Mouse (Mus musculus) MEL (cell line): ENCODE data around the gene Mars2. TPM values are rescaled to one million over a fixed set of nuclear protein-coding genes. Genes with fewer than 3 reads are reported as not detected.

Experiments
- DNase-seq: peaks from one replicate; pipeline ENCODE4 v3.0.0; 2011; ENCODE audit warnings: low read depth, low spot score
- H3K27ac ChIP-seq: 2 replicates; pipeline ENCODE4 v1.5.1; 2012; ENCODE audit warnings: low read depth, mild to moderate bottlenecking, control low read depth, low read length, moderate library complexity; ENCODE audit not compliant: control insufficient read depth
- H3K27me3 ChIP-seq, 2 experiments: fragments of 150-350 bp in 1 of 2; sonication (generic) in 1 of 2; 2 replicates each; pipeline ENCODE4 v1.6.1; 2012; ENCODE audit warnings: low read length in 2 of 2, mild to moderate bottlenecking in 2 of 2, improper control_type of control experiment in 1 of 2, moderate library complexity in 1 of 2; ENCODE audit not compliant: insufficient read depth in 2 of 2, control insufficient read depth in 1 of 2
- H3K36me3 ChIP-seq, 2 experiments: 2 replicates each; pipeline ENCODE4 v1.6.1; 2012 to 2014; ENCODE audit warnings: low read length in 2 of 2, improper control_type of control experiment in 1 of 2, inconsistent platforms in 1 of 2, mild to moderate bottlenecking in 1 of 2; ENCODE audit not compliant: insufficient read depth in 2 of 2, control insufficient read depth in 1 of 2
- H3K4me1 ChIP-seq, 2 experiments: fragments of 150-350 bp in 1 of 2; sonication (generic) in 1 of 2; 2 replicates each; pipeline ENCODE4 v1.6.1; 2012; ENCODE audit warnings: low read length in 2 of 2, improper control_type of control experiment in 1 of 2, mild to moderate bottlenecking in 1 of 2; ENCODE audit not compliant: insufficient read depth in 2 of 2, control insufficient read depth in 1 of 2
- H3K4me3 ChIP-seq, 2 experiments: fragments of 150-350 bp in 1 of 2; sonication (generic) in 1 of 2; 2 replicates each; pipeline ENCODE4 v1.5.1; 2012; ENCODE audit warnings: low read depth in 2 of 2, low read length in 2 of 2, mild to moderate bottlenecking in 2 of 2, moderate library complexity in 2 of 2, control low read depth in 1 of 2, improper control_type of control experiment in 1 of 2; ENCODE audit not compliant: control insufficient read depth in 1 of 2, insufficient read depth in 1 of 2
- H3K79me2 ChIP-seq: 2 replicates; pipeline ENCODE4 v1.6.1; 2012; ENCODE audit warnings: mild to moderate bottlenecking, low read length, moderate library complexity; ENCODE audit not compliant: control insufficient read depth, poor library complexity, insufficient read depth
- H3K9ac ChIP-seq: 2 replicates; pipeline ENCODE4 v1.6.1; 2012; ENCODE audit warnings: low read depth, mild to moderate bottlenecking, control low read depth, low read length, moderate library complexity; ENCODE audit not compliant: control insufficient read depth, poor library complexity, severe bottlenecking
- H3K9me3 ChIP-seq: fragments of 150-350 bp; sonication (generic); replicated peaks from 2 replicates; pipeline ENCODE4 v1.6.1; 2012; ENCODE audit warnings: mild to moderate bottlenecking, low read length, improper control_type of control experiment, moderate library complexity; ENCODE audit not compliant: insufficient read depth
- BHLHE40 ChIP-seq: IDR thresholded peaks from 2 replicates; pipeline ENCODE4 v1.6.1; 2012; ENCODE audit warnings: low read depth, mild to moderate bottlenecking, inconsistent platforms, low read length, improper control_type of control experiment, borderline replicate concordance
- CHD2 ChIP-seq: IDR thresholded peaks from 2 replicates; pipeline ENCODE4 v1.6.1; 2011; ENCODE audit warnings: low read length, improper control_type of control experiment
- ELF1 ChIP-seq: IDR thresholded peaks from 2 replicates; pipeline ENCODE4 v1.6.1; 2014; ENCODE audit warnings: low read depth, mild to moderate bottlenecking, inconsistent platforms, low read length, improper control_type of control experiment, moderate library complexity
- ETS1 ChIP-seq: IDR thresholded peaks from 2 replicates; pipeline ENCODE4 v1.6.1; 2012; ENCODE audit warnings: low read depth, mild to moderate bottlenecking, inconsistent platforms, low read length, improper control_type of control experiment, moderate library complexity
- GABPA ChIP-seq: IDR thresholded peaks from 2 replicates; pipeline ENCODE4 v1.6.1; 2012; ENCODE audit warnings: low read depth, mild to moderate bottlenecking, inconsistent platforms, low read length, improper control_type of control experiment, moderate library complexity
- HCFC1 ChIP-seq: IDR thresholded peaks from 2 replicates; pipeline ENCODE4 v1.6.1; 2012; ENCODE audit warnings: low read depth, mild to moderate bottlenecking, inconsistent platforms, low read length, improper control_type of control experiment, moderate library complexity
- JUND ChIP-seq: IDR thresholded peaks from 2 replicates; pipeline ENCODE4 v1.6.1; 2011; ENCODE audit warnings: low read depth, mild to moderate bottlenecking, improper control_type of control experiment, low read length
- MAFK ChIP-seq: IDR thresholded peaks from 2 replicates; pipeline ENCODE4 v1.6.1; 2011; ENCODE audit warnings: low read depth, mild to moderate bottlenecking, low read length, improper control_type of control experiment, borderline replicate concordance
- MAX ChIP-seq: IDR thresholded peaks from 2 replicates; pipeline ENCODE4 v1.6.1; 2011; ENCODE audit warnings: low read length, improper control_type of control experiment
- MYC ChIP-seq: IDR thresholded peaks from 2 replicates; pipeline ENCODE4 v1.6.1; 2011; ENCODE audit warnings: low read depth, mild to moderate bottlenecking, low read length, improper control_type of control experiment, moderate library complexity
- NELFE ChIP-seq: IDR thresholded peaks from 2 replicates; pipeline ENCODE4 v1.6.1; 2011; ENCODE audit warnings: low read depth, low read length, improper control_type of control experiment
- NRF1 ChIP-seq: IDR thresholded peaks from 2 replicates; pipeline ENCODE4 v1.6.1; 2014; ENCODE audit warnings: low read depth, mild to moderate bottlenecking, inconsistent platforms, low read length, improper control_type of control experiment, moderate library complexity; ENCODE audit not compliant: poor library complexity, insufficient read depth, severe bottlenecking
- RAD21 ChIP-seq: IDR thresholded peaks from 2 replicates; pipeline ENCODE4 v1.6.1; 2011; ENCODE audit warnings: mild to moderate bottlenecking, low read depth, low read length, improper control_type of control experiment
- SIN3A ChIP-seq: IDR thresholded peaks from 2 replicates; pipeline ENCODE4 v1.6.1; 2012; ENCODE audit warnings: low read length, improper control_type of control experiment, inconsistent platforms
- TAL1 ChIP-seq: IDR thresholded peaks from 2 replicates; pipeline ENCODE4 v1.6.1; 2012; ENCODE audit warnings: mild to moderate bottlenecking, inconsistent platforms, low read length, moderate library complexity, mixed read lengths
- TBP ChIP-seq: IDR thresholded peaks from 2 replicates; pipeline ENCODE4 v1.8.0; 2011; ENCODE audit warnings: low read depth, low read length, improper control_type of control experiment
- USF1 ChIP-seq: IDR thresholded peaks from 2 replicates; pipeline ENCODE4 v1.6.1; 2014; ENCODE audit warnings: low read depth, mild to moderate bottlenecking, inconsistent platforms, low read length, improper control_type of control experiment, moderate library complexity
- ZC3H11A ChIP-seq: IDR thresholded peaks from 2 replicates; pipeline ENCODE4 v1.6.1; 2012; ENCODE audit warnings: low read depth, mild to moderate bottlenecking, inconsistent platforms, low read length, improper control_type of control experiment
- ZKSCAN1 ChIP-seq: IDR thresholded peaks from 2 replicates; pipeline ENCODE4 v1.6.1; 2012; ENCODE audit warnings: low read depth, mild to moderate bottlenecking, inconsistent platforms, low read length, improper control_type of control experiment, moderate library complexity
- ZMIZ1 ChIP-seq: IDR thresholded peaks from 2 replicates; pipeline ENCODE4 v1.6.1; 2012; ENCODE audit warnings: low read depth, mild to moderate bottlenecking, inconsistent platforms, low read length, improper control_type of control experiment, moderate library complexity
- polyA plus RNA-seq, 2 experiments: library from polyadenylated mRNA; stranded (reverse) in 1 of 2; unstranded in 1 of 2; fragments of >175 nt in 1 of 2; fragments of >200 nt in 1 of 2; gene quantifications; 2 replicates each; pipeline versions ENCODE4 v1.2.1 to v1.2.4; 2012; ENCODE audit warnings: low replicate concordance in 2 of 2, low read depth in 1 of 2; ENCODE audit not compliant: insufficient read length in 2 of 2, insufficient read depth in 1 of 2, missing spikeins in 1 of 2
- total RNA-seq: library from RNA; depleted of rRNA; stranded (reverse); fragments of 300-350 nt; gene quantifications from 2 replicates; pipeline ENCODE4 v1.2.3, GENCODE M21; 2012

Gene Mars2
- total and polyA plus RNA-seq, 3 experiments, result 6.0 to 12.8 (median 7.6) TPM

DNA sequence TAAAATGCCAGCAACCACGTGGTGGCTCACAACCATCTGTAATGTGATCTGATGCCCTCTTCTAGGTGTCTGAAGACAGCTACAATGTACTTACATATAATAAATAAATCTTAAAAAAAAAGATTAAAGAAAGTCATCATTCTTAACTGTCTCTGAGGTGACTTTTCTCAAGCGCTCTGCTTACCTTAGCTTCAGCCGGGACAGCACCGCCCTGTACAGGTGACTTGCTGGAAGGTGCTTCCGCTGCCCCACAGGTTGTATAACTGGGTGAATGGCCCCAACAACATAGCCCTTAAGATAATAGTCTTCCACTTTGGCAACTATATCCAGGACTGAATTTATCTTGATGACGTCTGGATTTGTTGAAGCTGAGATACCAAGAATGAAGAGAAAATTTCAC lies 23.0 kb upstream of the Mars2 start:
- TF ChIP-seq TBP, result no peak
- TF ChIP-seq NELFE, result no peak
- no peak for TF ChIP-seq JUND
- TF ChIP-seq SIN3A, result no peak
- no peak for TF ChIP-seq ZKSCAN1
- no peak for TF ChIP-seq ETS1
- no peak for TF ChIP-seq CHD2
- Histone ChIP-seq H3K79me2 (no peaks in the 10 kb centered on the region), H3K27ac (no peak overlapping the region), H3K9ac (no peak overlapping the region), H3K27me3 (no peaks in the 10 kb centered on the region), H3K4me3 (no peak overlapping the region), H3K36me3 (0 out of 4 replicates have a peak, but pooled peaks cover 0 to 2% of the 10 kb centered on the region in 2 experiments), H3K4me1 (peaks cover 0 to 4% of the 10 kb centered on the region in 2 experiments; a peak in 1 of 4 replicates), H3K9me3 (no peaks in the 10 kb centered on the region)
- no peak for DNase-seq

DNA sequence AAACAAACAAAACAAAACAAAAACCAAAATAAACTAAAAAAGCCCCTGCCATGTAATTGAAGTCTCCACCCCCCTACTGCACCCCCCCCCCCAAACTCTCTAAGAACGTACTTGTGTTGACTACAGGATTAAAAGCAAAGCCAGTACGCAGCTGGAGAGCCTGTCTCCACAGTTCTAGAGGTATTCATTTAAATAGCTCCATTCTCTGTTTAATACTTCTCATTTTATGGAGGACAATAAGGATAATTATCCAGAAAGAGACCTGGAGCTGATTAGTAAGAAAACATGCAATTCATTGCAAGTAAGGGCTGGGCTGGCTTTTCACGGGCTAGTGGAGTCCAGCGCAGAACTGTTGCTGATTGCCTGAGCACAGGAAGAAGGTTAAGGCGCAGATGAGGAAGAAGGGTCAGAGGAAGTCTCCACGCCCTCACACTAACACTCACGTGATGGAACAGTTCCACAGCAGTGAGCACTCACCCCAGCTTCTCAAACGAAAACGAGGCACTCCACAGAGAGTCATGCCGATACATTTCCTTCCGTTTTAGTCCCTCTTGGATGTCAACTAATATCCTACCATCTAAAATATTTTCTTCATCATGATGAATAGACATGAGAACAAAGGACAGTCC lies 21.7 kb upstream of the Mars2 start:
- no peak for TF ChIP-seq ZMIZ1
- no peak for TF ChIP-seq TAL1
- TF ChIP-seq TBP, result no peak
- peak; percentile 74; the same call in 1 of the 2 replicates for TF ChIP-seq BHLHE40
- TF ChIP-seq MAX, result peak; percentile 55; the same call in 1 of the 2 replicates
- no peak for TF ChIP-seq MAFK
- no peak for TF ChIP-seq HCFC1
- no peak for TF ChIP-seq ZC3H11A
- no peak for TF ChIP-seq NRF1
- TF ChIP-seq MYC, result no peak
- TF ChIP-seq ELF1, result no peak
- TF ChIP-seq USF1, result peak; percentile 76
- no peak for TF ChIP-seq RAD21
- TF ChIP-seq GABPA, result no peak
- no peak for TF ChIP-seq ETS1
- Histone ChIP-seq H3K4me3 (no peak overlapping the region), H3K27ac (no peak overlapping the region), H3K27me3 (no peaks in the 10 kb centered on the region), H3K79me2 (no peaks in the 10 kb centered on the region), H3K4me1 (peaks cover 0 to 4% of the 10 kb centered on the region in 2 experiments; a peak in 1 of 4 replicates), H3K9ac (no peak overlapping the region), H3K36me3 (0 out of 4 replicates have a peak, but pooled peaks cover 0 to 2% of the 10 kb centered on the region in 2 experiments), H3K9me3 (no peaks in the 10 kb centered on the region)
- DNase-seq, result peak; percentile 41
